ENCODE assay signal across 17 mouse cellular contexts in genomic region chr9:45202021-45202798, GRCm38 (mm10). TPM values are rescaled to one million over a fixed set of nuclear protein-coding genes. Genes with fewer than 3 reads are reported as not detected.
DNase-seq lines count a peak whose midpoint lies in the region; ATAC-seq lines count a peak whose summit lies in the region.
"Had no signal": no experiment of that assay in that cellular context is flagged by ENCODE, and none has a peak within 500 bp of the region (broad histone marks: within the 10 kb centered on the region; RNA-seq: fewer than 3 reads in every experiment).

No protein-coding gene starts in this region.

- H3K4me1 ChIP-seq in kidney, embryonic 15.5 days = peaks cover 15% of the 10 kb centered on the region
- no peaks in the 10 kb centered on the region for H3K4me1 ChIP-seq in forebrain, embryonic 13.5 days
- peaks cover 5% of the 10 kb centered on the region for H3K4me1 ChIP-seq in forebrain, embryonic 10.5 days
- H3K4me1 ChIP-seq: heart, embryonic 15.5 days; hindbrain, embryonic 13.5 days; neural tube, embryonic 12.5 days had no signal

- no peak overlapping the region for H3K4me2 ChIP-seq in kidney, embryonic 15.5 days
- H3K4me2 ChIP-seq in forebrain, embryonic 13.5 days = no peak overlapping the region
- H3K4me2 ChIP-seq: heart, embryonic 15.5 days; hindbrain, embryonic 13.5 days; liver, embryonic 15.5 days; neural tube, embryonic 12.5 days had no signal

- H3K9ac ChIP-seq in kidney, embryonic 15.5 days = no peak overlapping the region
- no peak overlapping the region for H3K9ac ChIP-seq in forebrain, embryonic 13.5 days
- H3K9ac ChIP-seq: heart, embryonic 15.5 days; hindbrain, embryonic 13.5 days; liver, embryonic 15.5 days; neural tube, embryonic 12.5 days had no signal

- no peak overlapping the region for H3K4me3 ChIP-seq in kidney, embryonic 15.5 days (replicated peaks)
- no peak overlapping the region for H3K4me3 ChIP-seq in forebrain, embryonic 13.5 days
- no peak overlapping the region for H3K4me3 ChIP-seq in forebrain, embryonic 10.5 days
- H3K4me3 ChIP-seq: heart, embryonic 15.5 days; hindbrain, embryonic 13.5 days; layer of hippocampus, adult 2 months; liver, embryonic 15.5 days; neural tube, embryonic 12.5 days had no signal

- WGBS in kidney, embryonic 15.5 days = 64% methylated on average over 9 of the region's 9 CpGs
- WGBS in forebrain, embryonic 13.5 days = 78% methylated on average over 9 of the region's 9 CpGs
- 78% methylated on average over 9 of the region's 9 CpGs for WGBS in forebrain, embryonic 10.5 days

- ATAC-seq in common myeloid progenitor, adult 5-6 weeks (replicated peaks; ENCODE audit: low read depth, poor library complexity, severe bottlenecking) = peak; percentile 29; the same call in 1 of the 2 replicates
- ATAC-seq in kidney, embryonic 15.5 days (replicated peaks; ENCODE audit: low FRiP score) = peak; percentile 33; the same call in 1 of the 2 replicates
- no peak for ATAC-seq in cerebellum, adult (ENCODE audit: insufficient number of reproducible peaks, low FRiP score, low TSS enrichment)
- no peak for ATAC-seq in forebrain, embryonic 13.5 days

- H3K27me3 ChIP-seq in kidney, embryonic 15.5 days = no peaks in the 10 kb centered on the region
- H3K27me3 ChIP-seq in forebrain, embryonic 13.5 days = no peaks in the 10 kb centered on the region
- no peaks in the 10 kb centered on the region for H3K27me3 ChIP-seq in forebrain, embryonic 10.5 days (ENCODE audit: poor library complexity, severe bottlenecking)
- H3K27me3 ChIP-seq: heart, embryonic 15.5 days; hindbrain, embryonic 13.5 days; liver, embryonic 15.5 days; neural tube, embryonic 12.5 days had no signal

- H3K36me3 ChIP-seq in kidney, embryonic 15.5 days = no peaks in the 10 kb centered on the region
- no peaks in the 10 kb centered on the region for H3K36me3 ChIP-seq in forebrain, embryonic 13.5 days (ENCODE audit: poor library complexity, severe bottlenecking)
- no peaks in the 10 kb centered on the region for H3K36me3 ChIP-seq in forebrain, embryonic 10.5 days (replicated peaks)
- H3K36me3 ChIP-seq: heart, embryonic 15.5 days; hindbrain, embryonic 13.5 days; liver, embryonic 15.5 days; neural tube, embryonic 12.5 days had no signal

- H3K9me3 ChIP-seq in kidney, embryonic 15.5 days (replicated peaks) = no peaks in the 10 kb centered on the region
- no peaks in the 10 kb centered on the region for H3K9me3 ChIP-seq in forebrain, embryonic 13.5 days (replicated peaks)
- H3K9me3 ChIP-seq in forebrain, embryonic 10.5 days = no peaks in the 10 kb centered on the region
- H3K9me3 ChIP-seq: heart, embryonic 15.5 days; hindbrain, embryonic 13.5 days; liver, embryonic 15.5 days; neural tube, embryonic 12.5 days had no signal

- DNase-seq in CD4-positive, CD25-positive, alpha-beta regulatory T cell, adult 2 months (ENCODE audit: low read depth, low spot score) = peak; percentile 27
- DNase-seq in naive thymus-derived CD4-positive, alpha-beta T cell, adult 2 months (ENCODE audit: low read depth) = peak; percentile 51
- DNase-seq in forebrain, embryonic 10.5 days (ENCODE audit: extremely low spot score, low spot score) = no peak
- DNase-seq in embryo, embryonic 10 days (ENCODE audit: low spot score) = no peak
- DNase-seq: cerebellum, adult 18-20 months; embryo, embryonic 11 days; midbrain, embryonic 14.5 days had no signal

- H3K27ac ChIP-seq in kidney, embryonic 15.5 days = no peak overlapping the region
- no peak overlapping the region for H3K27ac ChIP-seq in forebrain, embryonic 13.5 days
- no peak overlapping the region for H3K27ac ChIP-seq in forebrain, embryonic 10.5 days
- H3K27ac ChIP-seq: heart, embryonic 15.5 days; hindbrain, embryonic 13.5 days; layer of hippocampus, adult 2 months; liver, embryonic 15.5 days; neural tube, embryonic 12.5 days had no signal

RNA-seq across cellular contexts. Expression of gene Tmprss4, which starts 1.7 kb away (rescaled TPM):
- 0.19 TPM in 1 of 2 replicates, not detected in the other for total RNA-seq in common myeloid progenitor, adult 5-6 weeks (2017)
- polyA plus RNA-seq in kidney, embryonic 15.5 days (2015; fragmentation: Nextera tagmentation; extraction: Ambion mirVana) = 0.27 and 1.4 TPM in 2 replicates
- not detected in 2 replicates for polyA plus RNA-seq in forebrain, embryonic 13.5 days (2015; fragmentation: Nextera tagmentation; extraction: Ambion mirVana)
- polyA plus RNA-seq in forebrain, embryonic 10.5 days (2016; fragmentation: Nextera tagmentation; extraction: Ambion mirVana) = 0.19 TPM in 1 of 2 replicates, not detected in the other
- total RNA-seq: gastrocnemius, postnatal 4 days; layer of hippocampus, adult 2 months had no signal
- polyA plus RNA-seq: hindbrain, embryonic 13.5 days; liver, embryonic 15.5 days; midbrain, embryonic 14.5 days had no signal

RNA-seq across cellular contexts. Expression of gene BC049352, which starts 20.4 kb away (rescaled TPM):
- not detected in 2 replicates for total RNA-seq in common myeloid progenitor, adult 5-6 weeks (2017)
- not detected in 2 replicates for polyA plus RNA-seq in kidney, embryonic 15.5 days (2015; fragmentation: Nextera tagmentation; extraction: Ambion mirVana)
- 0.10 TPM in 1 of 2 replicates, not detected in the other for polyA plus RNA-seq in forebrain, embryonic 13.5 days (2015; fragmentation: Nextera tagmentation; extraction: Ambion mirVana)
- polyA plus RNA-seq in forebrain, embryonic 10.5 days (2016; fragmentation: Nextera tagmentation; extraction: Ambion mirVana) = not detected in 2 replicates
- polyA plus RNA-seq: heart, embryonic 15.5 days; midbrain, embryonic 14.5 days; neural tube, embryonic 12.5 days had no signal

Comparison
In these comparisons a context has a peak if more than half of its experiments do, and no peak if none do; other contexts are left out.
1. DNase-seq: peak in CD4-positive, CD25-positive, alpha-beta regulatory T cell, adult 2 months (single experiment) and naive thymus-derived CD4-positive, alpha-beta T cell, adult 2 months (single experiment); none in forebrain, embryonic 10.5 days (single experiment) and embryo, embryonic 10 days (single experiment).
2. ATAC-seq: peak in common myeloid progenitor, adult 5-6 weeks (single experiment) and kidney, embryonic 15.5 days (single experiment); none in cerebellum, adult (single experiment) and forebrain, embryonic 13.5 days (single experiment).